Mouse (Mus musculus) kidney, postnatal 25 days (tissue): Measurements from ENCODE around the gene Plch2.
A peak's percentile ranks its signal among the peaks of the same experiment; 100 is the strongest.

Experiments
- DNase-seq, 2 experiments: peaks; one replicate each; pipeline ENCODE4 v3.0.0; 2021; ENCODE audit warnings: mixed read lengths in 2 of 2

Plch2 gene

DNA sequence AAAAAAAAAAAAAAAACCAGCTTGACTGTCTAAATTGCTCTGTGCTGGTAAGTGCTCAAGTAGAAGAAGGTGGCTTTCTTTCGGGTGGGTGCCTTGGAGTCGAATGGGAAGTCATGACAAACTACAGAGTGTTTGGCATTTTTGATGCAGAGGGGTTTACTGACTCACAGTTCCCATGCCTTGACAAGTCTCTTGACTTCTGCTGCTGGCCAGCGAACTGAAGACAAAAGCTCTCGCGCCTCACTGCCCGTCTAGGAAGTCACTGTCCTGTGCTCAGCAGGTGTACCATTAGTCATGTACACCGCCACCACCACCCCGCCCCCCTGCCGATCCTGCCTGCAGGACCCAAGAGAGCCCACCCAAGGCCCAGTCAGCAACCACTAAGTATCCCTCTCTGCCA is 100.0 kb downstream of the Plch2 start:
- no peak for DNase-seq

DNA sequence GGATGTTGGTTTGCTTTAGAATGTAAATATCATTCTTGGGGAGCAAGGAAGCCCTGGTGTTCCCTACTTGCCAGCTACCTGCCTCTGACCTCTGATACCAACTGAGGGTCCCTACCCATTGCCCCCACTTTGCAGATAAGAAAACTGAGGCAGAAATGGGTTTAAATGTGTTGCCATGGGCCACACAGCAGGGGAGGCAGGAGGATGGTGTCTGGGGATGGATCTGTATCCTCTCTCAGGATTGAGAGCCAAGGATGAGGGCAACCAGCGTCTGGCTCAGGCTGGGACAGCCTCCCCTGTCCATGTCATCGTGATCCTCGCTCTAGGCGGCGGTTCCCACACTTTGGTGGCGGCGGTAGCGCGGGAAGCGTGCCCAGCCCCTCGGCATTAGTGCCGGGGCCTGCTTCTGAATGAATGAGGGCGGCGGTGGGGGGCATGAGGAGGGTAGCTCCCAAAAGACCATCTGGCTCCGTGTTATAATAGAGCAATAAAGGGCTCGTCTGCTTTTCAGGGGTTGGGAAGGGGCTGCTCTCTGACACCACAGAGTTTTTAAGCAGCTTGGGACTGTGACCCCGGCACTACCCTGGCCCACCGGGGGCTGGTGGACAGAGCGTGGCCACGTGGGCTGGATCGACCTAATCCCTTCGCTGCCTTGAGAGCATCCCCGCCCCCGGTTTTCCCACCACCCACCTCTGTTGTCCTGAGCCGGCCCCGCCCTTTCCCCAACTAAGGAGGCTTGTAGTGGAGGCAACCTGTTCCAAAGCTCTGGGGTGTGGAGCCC is 103.9 kb downstream of the Plch2 start:
- DNase-seq, result no peak

GRCm38 (mm10) chr4:154949589-154949982 is 107.0 kb downstream of the Plch2 start:
- DNase-seq, result no peak

- DNase-seq, result no peak
These were observed 107.5 kb downstream of the Plch2 start for GRCm38 (mm10) chr4:154948940-154949588.

- DNase-seq, result no peak
These were observed 108.3 kb downstream of the Plch2 start for GRCm38 (mm10) chr4:154948066-154948939.

- peak; percentile 83 to 93 for DNase-seq
These were observed 110.3 kb downstream of the Plch2 start for GRCm38 (mm10) chr4:154946319-154946718.

- DNase-seq, result peak; percentile 84 to 89
These were observed 112.4 kb downstream of the Plch2 start for GRCm38 (mm10) chr4:154944121-154944590.

- peak in 1 of 2 experiments; percentile 28 for DNase-seq
These were observed 113.1 kb downstream of the Plch2 start for GRCm38 (mm10) chr4:154943323-154944039.

DNA sequence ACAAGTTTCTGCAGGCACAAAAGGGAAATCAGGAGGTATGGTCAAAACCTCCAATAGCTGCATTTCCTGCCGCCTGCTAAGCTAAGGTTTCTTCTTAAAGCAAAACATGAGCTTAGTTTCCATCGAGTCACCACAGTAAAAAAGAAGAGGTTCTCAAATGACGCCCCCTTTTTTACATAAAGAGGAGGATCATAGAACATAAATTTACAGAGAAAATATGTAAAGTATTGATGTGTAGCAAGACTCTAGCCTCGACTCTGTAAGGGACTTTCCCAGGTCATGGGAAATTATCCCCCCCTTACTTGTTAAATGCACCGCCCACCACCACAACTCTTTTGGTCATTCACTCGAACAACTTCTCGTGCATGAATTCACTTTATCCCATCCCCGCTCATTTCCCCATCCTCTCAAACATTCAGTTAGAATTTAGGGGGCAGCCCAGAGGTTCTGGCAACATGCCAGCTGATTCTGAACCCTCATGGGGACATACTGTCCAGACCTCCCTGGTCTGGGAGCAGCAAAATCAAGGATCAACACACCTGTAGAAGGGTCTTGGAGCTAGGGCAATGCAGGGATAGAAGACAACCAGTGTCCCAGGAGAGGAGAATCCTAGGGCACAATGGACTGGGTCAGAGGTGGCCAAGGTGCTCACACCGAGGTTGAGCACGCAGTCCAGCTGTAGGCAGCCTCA is 113.8 kb downstream of the Plch2 start:
- DNase-seq, result peak in 1 of 2 experiments; percentile 19

DNA sequence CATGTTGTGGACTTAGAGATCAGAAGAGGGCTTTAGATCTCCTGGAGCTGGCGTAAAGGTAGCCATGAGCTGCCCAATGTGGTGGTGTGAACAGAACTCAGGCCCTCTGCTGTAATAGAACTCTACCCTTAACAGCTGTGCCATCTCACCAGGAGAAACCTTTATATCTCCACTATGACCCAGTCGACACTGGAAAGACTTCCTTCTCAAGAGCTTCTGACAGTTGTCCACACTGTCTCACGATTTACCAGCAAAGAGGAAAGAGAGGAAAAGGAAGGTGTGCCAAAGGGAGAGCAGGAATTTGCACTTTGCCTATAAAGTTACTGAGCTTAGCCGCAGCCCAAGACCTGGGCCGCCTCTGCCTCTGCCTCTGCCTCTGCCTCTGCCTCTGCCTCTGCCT is 114.8 kb downstream of the Plch2 start:
- no peak for DNase-seq

DNA sequence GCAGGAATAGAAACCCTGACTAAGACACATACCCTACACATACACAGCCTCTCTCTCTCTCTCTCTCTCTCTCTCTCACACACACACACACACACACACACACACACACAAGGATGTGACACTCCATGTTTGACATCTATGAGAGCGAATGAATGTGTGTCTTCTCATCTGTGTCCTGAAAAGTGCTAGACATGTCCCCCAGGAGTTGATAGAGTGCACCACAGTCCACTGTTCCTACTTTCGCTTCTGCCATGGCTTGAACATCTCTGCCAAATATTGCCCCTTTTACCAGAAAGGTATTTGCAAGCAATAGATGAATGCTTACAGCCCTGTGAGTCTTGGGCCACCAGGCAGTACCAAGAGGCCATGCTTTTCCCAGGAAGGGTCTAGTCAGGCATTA is 116.4 kb downstream of the Plch2 start:
- DNase-seq, result no peak

GRCm38 (mm10) chr4:154937746-154938145 is 118.8 kb downstream of the Plch2 start:
- DNase-seq, result no peak

GRCm38 (mm10) chr4:154936542-154937255 is 119.9 kb downstream of the Plch2 start:
- DNase-seq, result no peak

GRCm38 (mm10) chr4:154935788-154936187 is 120.8 kb downstream of the Plch2 start:
- DNase-seq, result no peak

GRCm38 (mm10) chr4:154934800-154935199 is 121.8 kb downstream of the Plch2 start:
- DNase-seq, result peak in 1 of 2 experiments; percentile 23

DNA sequence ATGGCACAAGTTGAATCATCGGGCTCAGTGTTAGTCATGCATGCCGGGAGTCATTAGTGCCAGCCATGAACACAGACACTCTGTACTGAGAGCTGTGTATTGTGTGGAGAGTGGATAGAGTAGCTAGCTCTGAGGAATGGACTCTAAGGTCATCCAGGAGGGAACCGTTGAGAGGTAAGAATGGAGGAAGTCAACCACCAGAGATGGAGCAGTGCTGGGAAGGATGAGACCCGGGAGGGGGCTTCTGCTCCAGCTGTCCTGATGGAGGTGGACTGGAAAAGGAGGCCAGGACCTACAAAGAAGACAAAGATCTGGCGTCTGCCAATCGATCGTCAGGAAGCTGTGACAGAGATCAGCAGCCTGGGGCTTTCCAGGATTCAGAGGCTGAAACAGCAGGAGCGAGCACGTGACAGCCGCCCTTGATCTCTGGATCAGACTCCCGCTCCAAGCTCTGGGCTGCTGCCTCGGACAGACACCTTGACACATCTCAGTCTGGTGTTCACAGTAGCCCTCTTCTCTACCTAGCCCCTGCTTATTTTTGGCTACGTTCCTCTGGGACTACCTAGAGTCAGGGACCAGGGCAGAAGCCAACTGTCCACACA is 123.2 kb downstream of the Plch2 start:
- peak in 1 of 2 experiments; percentile 32 for DNase-seq
